Mouse (Mus musculus): ENCODE results near the gene Larp4. TPM values are rescaled to one million over a fixed set of nuclear protein-coding genes. Genes with fewer than 3 reads are reported as not detected.

Gene Larp4
- total RNA-seq, 1 experiment = 283 TPM

DNA sequence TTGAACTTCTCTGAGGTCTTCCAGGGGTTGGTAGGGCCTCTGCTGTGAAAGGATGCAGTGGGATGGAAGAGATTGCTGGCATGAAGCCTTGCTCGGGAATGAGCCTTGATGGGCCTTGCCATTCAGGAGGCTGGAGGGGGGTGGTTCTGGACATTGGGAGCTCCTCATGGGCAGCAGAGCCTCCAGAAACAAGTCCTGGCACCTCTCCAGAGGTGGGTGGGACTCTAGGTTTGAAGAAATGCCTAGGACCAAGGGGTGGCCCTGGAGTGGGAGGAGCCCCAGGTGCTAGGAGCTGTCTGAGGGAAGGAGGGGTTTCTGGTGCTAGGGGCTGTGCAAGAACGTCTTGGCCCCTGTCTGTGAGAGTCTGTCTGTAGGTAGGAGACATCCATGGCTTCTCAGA, 29.4 kb upstream of the Larp4 start:
- in situ Hi-C loops (cut with MboI; ENCODE audit: low sequenced_read_pairs in 2 of 2, unreplicated experiment in 2 of 2) = no loop called here
- H3K9ac ChIP-seq (ENCODE audit: insufficient read depth, low read depth, low read length, poor library complexity, severe bottlenecking) = no peak overlapping the region
- H3K27ac ChIP-seq (ENCODE audit: insufficient read depth, low read depth, low read length, poor library complexity, severe bottlenecking) = no peak overlapping the region
- TF ChIP-seq HCFC1 (IDR thresholded peaks at IDR 0.05; ENCODE audit: borderline replicate concordance, insufficient read depth, low read length) (no peak), CHD2 (IDR thresholded peaks at IDR 0.05; ENCODE audit: low read depth, low read length) (no peak), ZNF384 (IDR thresholded peaks at IDR 0.05; ENCODE audit: low read depth, low read length) (no peak), MAFK (IDR thresholded peaks at IDR 0.05; ENCODE audit: insufficient read depth, low read depth, low read length) (no peak), ZC3H11A (IDR thresholded peaks at IDR 0.05; ENCODE audit: borderline replicate concordance, low read depth, low read length) (no peak)
- no peaks in the 10 kb centered on the region for H3K36me3 ChIP-seq (ENCODE audit: control insufficient read depth, insufficient read depth, low read length, poor library complexity, severe bottlenecking)
- H3K4me1 ChIP-seq (ENCODE audit: control insufficient read depth in 2 of 2, insufficient read depth in 2 of 2, low read length in 2 of 2, poor library complexity in 1 of 2) = 0 out of 4 replicates have a peak, but pooled peaks cover 0 to 7% of the 10 kb centered on the region in 2 experiments
- no peak overlapping the region for H3K4me3 ChIP-seq (ENCODE audit: insufficient read depth in 1 of 2, low read depth in 1 of 2, low read length in 2 of 2, poor library complexity in 1 of 2, severe bottlenecking in 1 of 2)
- DNase-seq (ENCODE audit: low read depth, low spot score) = no peak
- no peaks in the 10 kb centered on the region for H3K9me3 ChIP-seq (ENCODE audit: control insufficient read depth, insufficient read depth, low read depth, low read length)

DNA sequence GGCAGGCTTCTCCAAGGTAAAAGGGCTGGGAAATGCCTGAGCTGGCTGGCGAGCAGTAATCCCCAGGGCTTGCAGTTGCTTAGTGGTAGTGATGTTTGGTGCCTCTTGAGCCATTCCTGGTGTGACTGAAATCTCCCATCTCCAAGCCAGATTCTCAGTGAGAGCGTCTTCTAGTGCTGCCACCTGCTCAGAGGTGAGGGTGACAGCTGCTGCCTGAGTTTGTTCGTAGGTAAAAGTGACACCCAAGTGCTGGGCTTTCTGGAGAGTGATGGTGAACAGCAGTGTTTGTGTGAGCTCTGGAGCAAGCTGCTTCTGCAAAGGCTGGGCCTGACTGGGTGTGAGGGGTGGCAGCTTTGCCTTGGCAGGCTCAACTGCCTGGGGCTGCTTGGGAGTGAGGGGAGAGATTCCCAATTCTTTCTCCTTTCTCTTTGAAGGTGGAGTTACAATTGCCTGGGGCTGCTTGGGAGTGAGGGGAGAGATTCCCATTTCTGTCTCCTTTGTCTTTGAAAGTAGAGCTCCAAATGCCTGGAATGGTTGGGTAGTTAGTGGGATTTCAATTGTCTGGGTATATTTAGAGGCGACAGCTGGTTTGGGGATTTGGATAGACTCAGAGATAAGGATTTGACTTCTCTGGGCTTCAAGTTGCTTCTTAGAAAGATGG, 28.8 kb upstream of the Larp4 start:
- no peak overlapping the region for H3K4me3 ChIP-seq (ENCODE audit: insufficient read depth in 1 of 2, low read depth in 1 of 2, low read length in 2 of 2, poor library complexity in 1 of 2, severe bottlenecking in 1 of 2)
- no peak overlapping the region for H3K9ac ChIP-seq (ENCODE audit: insufficient read depth, low read depth, low read length, poor library complexity, severe bottlenecking)
- in situ Hi-C loops (cut with MboI; ENCODE audit: low sequenced_read_pairs in 2 of 2, unreplicated experiment in 2 of 2) = no loop called here
- TF ChIP-seq MAFK (IDR thresholded peaks at IDR 0.05; ENCODE audit: insufficient read depth, low read depth, low read length) (no peak), ZC3H11A (IDR thresholded peaks at IDR 0.05; ENCODE audit: borderline replicate concordance, low read depth, low read length) (no peak), HCFC1 (IDR thresholded peaks at IDR 0.05; ENCODE audit: borderline replicate concordance, insufficient read depth, low read length) (no peak), CHD2 (IDR thresholded peaks at IDR 0.05; ENCODE audit: low read depth, low read length) (no peak), ZNF384 (IDR thresholded peaks at IDR 0.05; ENCODE audit: low read depth, low read length) (no peak)
- H3K4me1 ChIP-seq (ENCODE audit: control insufficient read depth in 2 of 2, insufficient read depth in 2 of 2, low read length in 2 of 2, poor library complexity in 1 of 2) = 0 out of 4 replicates have a peak, but pooled peaks cover 0 to 7% of the 10 kb centered on the region in 2 experiments
- DNase-seq (ENCODE audit: low read depth, low spot score) = peak; percentile 60
- H3K27ac ChIP-seq (ENCODE audit: insufficient read depth, low read depth, low read length, poor library complexity, severe bottlenecking) = peak overlapping the region; percentile 64
- no peaks in the 10 kb centered on the region for H3K36me3 ChIP-seq (ENCODE audit: control insufficient read depth, insufficient read depth, low read length, poor library complexity, severe bottlenecking)
- H3K9me3 ChIP-seq (ENCODE audit: control insufficient read depth, insufficient read depth, low read depth, low read length) = no peaks in the 10 kb centered on the region

DNA sequence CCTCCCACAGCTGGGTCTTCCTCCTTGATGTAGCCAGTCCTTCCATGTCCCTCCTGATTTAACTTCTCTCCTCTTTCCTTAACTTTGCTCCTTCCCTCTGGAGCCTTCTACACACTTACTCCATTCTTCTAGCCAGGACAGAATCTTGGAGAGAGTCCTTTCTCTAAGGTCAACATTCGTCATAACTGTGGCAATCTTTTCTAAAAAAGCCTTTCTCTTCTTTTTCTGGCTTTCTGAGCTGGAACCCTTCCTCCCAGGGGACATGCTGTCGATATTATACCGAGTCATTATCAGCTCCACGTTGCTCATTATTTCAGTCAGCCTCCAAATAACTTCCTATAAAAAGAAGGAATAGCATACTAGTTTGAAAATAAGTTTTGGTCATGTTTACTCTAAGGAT, 14.5 kb upstream of the Larp4 start:
- Histone ChIP-seq H3K4me1 (ENCODE audit: control insufficient read depth in 2 of 2, insufficient read depth in 2 of 2, low read length in 2 of 2, poor library complexity in 1 of 2) (no peaks in the 10 kb centered on the region), H3K4me3 (ENCODE audit: insufficient read depth in 1 of 2, low read depth in 1 of 2, low read length in 2 of 2, poor library complexity in 1 of 2, severe bottlenecking in 1 of 2) (no peak overlapping the region), H3K27ac (ENCODE audit: insufficient read depth, low read depth, low read length, poor library complexity, severe bottlenecking) (no peak overlapping the region), H3K9ac (ENCODE audit: insufficient read depth, low read depth, low read length, poor library complexity, severe bottlenecking) (no peak overlapping the region), H3K36me3 (ENCODE audit: control insufficient read depth, insufficient read depth, low read length, poor library complexity, severe bottlenecking) (no peaks in the 10 kb centered on the region), H3K9me3 (ENCODE audit: control insufficient read depth, insufficient read depth, low read depth, low read length) (no peaks in the 10 kb centered on the region)
- in situ Hi-C loops (cut with MboI; ENCODE audit: low sequenced_read_pairs in 2 of 2, unreplicated experiment in 2 of 2) = no loop called here
- TF ChIP-seq ZC3H11A (IDR thresholded peaks at IDR 0.05; ENCODE audit: borderline replicate concordance, low read depth, low read length) (no peak), CHD2 (IDR thresholded peaks at IDR 0.05; ENCODE audit: low read depth, low read length) (no peak), HCFC1 (IDR thresholded peaks at IDR 0.05; ENCODE audit: borderline replicate concordance, insufficient read depth, low read length) (no peak), MAFK (IDR thresholded peaks at IDR 0.05; ENCODE audit: insufficient read depth, low read depth, low read length) (no peak), ZNF384 (IDR thresholded peaks at IDR 0.05; ENCODE audit: low read depth, low read length) (no peak)
- no peak for DNase-seq (ENCODE audit: low read depth, low spot score)

DNA sequence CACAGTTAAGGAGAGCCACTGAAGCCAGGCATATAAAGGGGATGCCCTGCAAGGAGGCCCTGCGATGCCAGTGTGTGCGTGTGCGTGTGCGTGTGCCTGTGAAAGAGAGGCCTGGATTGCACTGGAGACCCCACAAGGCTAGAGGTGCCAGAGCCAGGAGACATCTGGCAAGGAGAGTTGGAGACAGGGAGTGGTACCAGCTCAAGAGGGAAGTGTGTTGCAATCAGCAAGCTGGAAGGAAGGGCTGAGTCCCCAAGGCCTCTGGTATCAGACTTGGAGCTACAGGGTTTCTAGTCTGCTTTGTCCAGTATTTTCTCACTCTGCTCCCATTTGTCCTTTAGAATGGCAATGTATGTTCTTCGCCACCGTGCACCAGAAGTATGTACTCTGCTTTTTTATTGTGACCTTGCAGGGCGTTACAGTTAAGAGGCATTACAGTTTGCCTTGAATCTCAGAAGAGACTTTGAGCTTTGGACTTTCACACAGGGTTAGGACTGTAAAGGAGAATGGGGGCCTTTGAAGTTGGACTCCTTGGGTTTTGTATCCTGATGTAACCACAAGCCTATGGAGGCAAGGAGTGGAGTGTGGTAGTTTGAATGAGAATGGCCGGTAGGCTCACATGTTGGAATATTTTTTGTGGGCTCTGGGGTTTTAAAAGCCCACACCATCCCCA, 4.6 kb upstream of the Larp4 start:
- no peak for TF ChIP-seq ZC3H11A (IDR thresholded peaks at IDR 0.05; ENCODE audit: borderline replicate concordance, low read depth, low read length)
- TF ChIP-seq HCFC1 (IDR thresholded peaks at IDR 0.05; ENCODE audit: borderline replicate concordance, insufficient read depth, low read length) = no peak
- TF ChIP-seq CHD2 (IDR thresholded peaks at IDR 0.05; ENCODE audit: low read depth, low read length) = no peak
- no peak for TF ChIP-seq MAFK (IDR thresholded peaks at IDR 0.05; ENCODE audit: insufficient read depth, low read depth, low read length)
- TF ChIP-seq ZNF384 (IDR thresholded peaks at IDR 0.05; ENCODE audit: low read depth, low read length) = no peak
- Histone ChIP-seq H3K27ac (ENCODE audit: insufficient read depth, low read depth, low read length, poor library complexity, severe bottlenecking) (no peak overlapping the region), H3K4me1 (ENCODE audit: control insufficient read depth in 2 of 2, insufficient read depth in 2 of 2, low read length in 2 of 2, poor library complexity in 1 of 2) (no peaks in the 10 kb centered on the region), H3K9me3 (ENCODE audit: control insufficient read depth, insufficient read depth, low read depth, low read length) (no peaks in the 10 kb centered on the region), H3K36me3 (ENCODE audit: control insufficient read depth, insufficient read depth, low read length, poor library complexity, severe bottlenecking) (no peaks in the 10 kb centered on the region), H3K9ac (ENCODE audit: insufficient read depth, low read depth, low read length, poor library complexity, severe bottlenecking) (no peak overlapping the region), H3K4me3 (ENCODE audit: insufficient read depth in 1 of 2, low read depth in 1 of 2, low read length in 2 of 2, poor library complexity in 1 of 2, severe bottlenecking in 1 of 2) (no peak overlapping the region)
- DNase-seq (ENCODE audit: low read depth, low spot score) = no peak
- in situ Hi-C loops (cut with MboI; ENCODE audit: low sequenced_read_pairs in 2 of 2, unreplicated experiment in 2 of 2) = no loop called here

Data from ES-E14 (cell line).